Mouse (Mus musculus): ENCODE results near the gene Samd4b.

- TF ChIP-seq CTCF (IDR thresholded peaks at IDR 0.05; ENCODE audit: low read depth, low read length), result no peak
- no peak for TF ChIP-seq GATA1 (IDR thresholded peaks at IDR 0.05; ENCODE audit: borderline replicate concordance, low read length)
Observed at GRCm38 (mm10) chr7:28544051-28544601, 53.8 kb downstream of the Samd4b start.
